Mouse (Mus musculus): ENCODE results near the gene Fbxo21.
A peak's percentile ranks its signal among the peaks of the same experiment; 100 is the strongest.

Gene Fbxo21

DNA sequence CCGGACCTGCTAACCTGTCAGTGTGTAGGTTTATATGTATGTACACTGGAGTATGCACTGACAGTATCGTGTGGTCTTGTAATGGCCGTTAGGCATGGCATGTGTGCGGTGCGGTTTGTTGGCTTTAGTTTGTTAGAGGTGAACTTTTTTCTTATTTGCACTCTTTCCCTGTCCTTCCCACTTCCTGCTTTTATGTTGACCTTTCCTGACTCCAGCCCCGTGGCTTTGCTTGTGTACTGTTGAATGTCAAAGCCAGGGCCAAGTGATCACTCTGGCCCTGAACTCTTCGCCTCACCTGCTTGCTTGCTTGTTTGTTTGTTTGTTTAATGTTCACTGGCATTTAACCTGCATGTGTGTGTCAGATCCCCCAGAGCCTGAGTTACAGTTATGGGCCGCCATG is 4.4 kb downstream of the Fbxo21 start:
- DNase-seq (ENCODE audit: extremely low spot score), result no peak

DNA sequence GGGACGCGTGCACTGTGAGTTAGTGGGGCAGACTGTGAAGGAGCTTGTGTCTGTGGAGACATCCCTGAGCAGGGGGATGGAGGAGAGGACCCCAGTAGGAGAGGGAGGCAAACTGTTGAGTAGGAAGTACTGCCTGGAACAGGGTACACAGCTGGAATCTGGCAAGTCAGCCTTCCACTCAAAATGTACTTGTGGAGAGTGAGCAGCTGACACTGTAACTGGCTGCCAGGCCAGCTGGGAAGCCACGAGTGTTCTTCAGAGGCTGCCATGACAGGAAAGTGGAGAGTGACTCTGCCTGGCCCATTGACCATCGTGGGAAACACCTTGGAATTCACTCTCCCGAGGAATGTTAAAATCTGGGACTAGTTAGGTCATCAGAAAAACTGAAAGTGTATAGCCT is 5.4 kb downstream of the Fbxo21 start:
- no peak for DNase-seq (ENCODE audit: extremely low spot score)

DNA sequence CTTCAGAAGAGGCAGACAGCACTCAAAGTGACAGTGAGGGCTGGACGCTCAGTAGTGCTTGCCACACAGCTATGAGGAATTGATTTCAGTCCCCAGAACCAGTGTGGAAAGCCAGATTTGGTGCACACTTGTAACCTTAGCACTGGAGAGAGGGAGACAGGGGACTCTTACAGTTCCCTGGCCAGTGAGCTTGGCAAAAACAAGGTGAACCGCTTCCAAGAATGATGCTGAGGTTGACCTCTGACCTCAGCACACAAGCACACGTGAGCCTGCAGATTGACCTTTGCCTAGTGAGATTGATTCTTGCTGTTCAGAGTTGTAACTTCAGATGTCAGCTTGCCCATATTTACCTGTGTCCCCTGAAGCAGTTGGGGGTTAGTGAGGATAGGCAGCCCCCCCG is 9.8 kb downstream of the Fbxo21 start:
- DNase-seq (ENCODE audit: extremely low spot score), result no peak

- DNase-seq (ENCODE audit: extremely low spot score), result no peak
Observed at GRCm38 (mm10) chr5:117987891-117988290, 11.4 kb downstream of the Fbxo21 start.

GRCm38 (mm10) chr5:117988367-117988766 is 11.8 kb downstream of the Fbxo21 start:
- no peak for DNase-seq (ENCODE audit: extremely low spot score)

DNA sequence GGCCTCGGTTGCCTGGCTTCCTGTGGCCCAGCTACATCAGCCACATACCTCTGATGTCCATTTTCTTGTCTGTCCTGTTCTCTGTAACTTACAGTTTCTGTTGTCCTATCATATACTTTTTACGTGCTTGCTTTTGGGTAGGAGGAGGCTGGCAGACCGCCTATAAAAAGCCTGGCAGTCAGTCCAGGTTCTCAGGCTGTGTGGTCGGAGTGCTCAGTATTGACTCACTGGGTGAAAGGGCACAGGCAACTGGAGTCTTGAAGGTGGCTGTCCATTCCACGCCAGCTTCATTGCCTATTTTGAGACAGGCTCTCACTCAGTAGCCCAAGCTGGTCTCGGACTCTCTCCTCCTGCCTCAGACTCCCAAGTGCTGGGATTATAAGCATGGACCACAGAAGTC is 13.2 kb downstream of the Fbxo21 start:
- no peak for DNase-seq (ENCODE audit: extremely low spot score)

GRCm38 (mm10) chr5:117990957-117991356 is 14.4 kb downstream of the Fbxo21 start:
- DNase-seq (ENCODE audit: extremely low spot score), result no peak

- DNase-seq (ENCODE audit: extremely low spot score), result no peak
Observed at GRCm38 (mm10) chr5:117993550-117993949, 17.0 kb downstream of the Fbxo21 start.

- DNase-seq (ENCODE audit: extremely low spot score), result no peak
Observed at GRCm38 (mm10) chr5:117995372-117995901, 18.9 kb downstream of the Fbxo21 start.

- DNase-seq (ENCODE audit: extremely low spot score), result no peak
Observed at GRCm38 (mm10) chr5:117995911-117996310, 19.4 kb downstream of the Fbxo21 start.

DNA sequence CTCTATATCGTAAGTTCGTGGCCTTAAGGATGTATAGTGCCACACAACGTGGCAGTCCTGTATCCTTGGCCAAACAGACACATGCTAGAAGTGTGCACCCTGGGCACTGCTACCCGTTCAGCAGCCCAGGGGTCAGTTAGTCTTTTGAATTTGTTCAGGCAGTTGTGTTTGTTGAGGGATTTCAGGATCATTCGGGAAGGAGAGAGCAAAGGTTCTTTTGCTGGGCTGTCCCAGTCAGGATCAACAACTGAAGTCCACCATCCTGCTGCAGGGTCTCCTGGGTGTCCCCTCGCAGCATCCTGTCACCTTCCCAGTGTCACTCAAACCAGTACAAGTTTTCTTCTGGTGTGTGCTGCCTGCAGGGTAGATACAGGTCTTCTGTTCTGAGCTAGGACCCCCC is 20.1 kb downstream of the Fbxo21 start:
- DNase-seq (ENCODE audit: extremely low spot score), result no peak

- DNase-seq (ENCODE audit: extremely low spot score), result no peak
Observed at GRCm38 (mm10) chr5:117997434-117997970, 21.0 kb downstream of the Fbxo21 start.

DNA sequence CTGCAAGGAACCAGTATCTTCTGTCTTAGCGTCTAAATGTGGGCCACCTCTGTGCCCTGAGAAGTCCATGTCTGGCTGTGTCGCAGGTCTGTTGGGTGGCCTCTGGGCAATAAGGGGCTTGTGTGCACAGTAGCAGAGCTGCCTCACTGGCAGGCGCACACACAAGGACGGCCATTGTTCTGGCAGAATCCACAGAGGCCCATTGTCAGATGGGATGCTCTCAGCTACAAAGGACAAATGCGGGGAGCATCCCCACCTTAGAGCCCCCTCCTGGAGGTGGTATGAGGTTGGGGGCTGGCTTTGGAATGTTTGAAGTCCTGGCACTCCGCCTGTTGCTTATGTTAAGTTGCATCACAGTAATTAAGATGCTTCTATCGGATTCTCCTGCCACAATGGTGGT is 22.5 kb downstream of the Fbxo21 start:
- DNase-seq (ENCODE audit: extremely low spot score), result no peak

DNA sequence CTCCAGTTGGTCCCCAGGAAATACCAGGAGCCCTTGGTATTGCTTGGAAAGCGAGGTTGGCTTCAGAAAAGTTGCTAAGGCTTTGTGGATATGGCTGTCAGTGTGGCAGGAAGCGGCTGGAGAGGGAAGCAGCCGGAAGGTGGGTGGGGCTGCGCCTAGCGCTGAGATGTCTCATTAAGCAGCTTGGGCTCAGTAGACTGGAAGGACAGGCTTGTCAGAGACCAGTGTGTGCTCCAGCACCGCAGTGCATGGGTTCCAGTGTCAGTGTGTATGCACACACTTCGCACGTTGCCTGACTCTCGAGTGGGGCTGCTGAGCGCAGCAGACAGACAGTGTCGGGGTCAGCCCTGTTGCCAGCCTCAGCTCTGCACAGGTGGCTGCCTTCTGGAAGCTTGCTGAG is 23.1 kb downstream of the Fbxo21 start:
- no peak for DNase-seq (ENCODE audit: extremely low spot score)

DNA sequence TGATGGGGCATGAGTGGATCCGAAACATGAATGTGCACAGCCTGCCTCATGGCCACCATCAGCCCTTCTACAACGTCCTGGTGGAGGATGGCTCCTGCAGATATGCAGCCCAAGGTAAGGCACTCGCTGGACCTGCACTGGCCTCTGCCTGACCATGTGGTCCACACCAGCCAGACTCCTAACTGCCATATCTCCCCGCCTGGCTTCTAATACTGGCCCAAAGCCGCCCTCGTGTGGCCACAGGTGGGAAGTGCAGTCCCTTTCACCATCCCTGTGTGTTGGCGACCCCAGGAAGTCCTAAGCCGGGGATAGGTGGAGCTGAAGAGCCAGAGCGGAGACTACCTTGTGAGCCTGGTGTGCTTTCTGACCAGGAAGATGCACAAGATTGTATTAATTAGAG is 25.5 kb downstream of the Fbxo21 start:
- peak; percentile 76 for DNase-seq (ENCODE audit: extremely low spot score)

DNA sequence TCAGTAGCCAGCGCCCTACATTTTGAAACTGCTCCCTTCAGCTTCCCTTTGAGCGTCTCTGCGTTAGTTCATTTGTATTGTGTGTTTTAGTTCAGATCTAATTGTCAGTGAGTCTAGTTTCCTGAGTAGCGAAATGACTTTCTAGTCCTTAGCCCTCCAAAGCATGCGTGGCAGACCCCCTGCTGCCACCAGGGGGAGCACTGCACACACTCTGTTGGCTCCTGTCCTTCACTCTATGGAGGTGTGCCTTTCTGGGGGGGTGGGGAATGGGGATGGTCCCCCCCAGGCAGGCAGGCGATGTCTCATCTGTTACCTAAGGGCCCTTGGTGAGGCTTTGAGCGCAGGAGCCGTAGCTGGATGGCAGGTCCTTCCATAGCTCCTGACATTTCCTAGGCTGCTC is 28.1 kb downstream of the Fbxo21 start:
- no peak for DNase-seq (ENCODE audit: extremely low spot score)

GRCm38 (mm10) chr5:118005728-118006127 is 29.2 kb downstream of the Fbxo21 start:
- no peak for DNase-seq (ENCODE audit: extremely low spot score)

DNA sequence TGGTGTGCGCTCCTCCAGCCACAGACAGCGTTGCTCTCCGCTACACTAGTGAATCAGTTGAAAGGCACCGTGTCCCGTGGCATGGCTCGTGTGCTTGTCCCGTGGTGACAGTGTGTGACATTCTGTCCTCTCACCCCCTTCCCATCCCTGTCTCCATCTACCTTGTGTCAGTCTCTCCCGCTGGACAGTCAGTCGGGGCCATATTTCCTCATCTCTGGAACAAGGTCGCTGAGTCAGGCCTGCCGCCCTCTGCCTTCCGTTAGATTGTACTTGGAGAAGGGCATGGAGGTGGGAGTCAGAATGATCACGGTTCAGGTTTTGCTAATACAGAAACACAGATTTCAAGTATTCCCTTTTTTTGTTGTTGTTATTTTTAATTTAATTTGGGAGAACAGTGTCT is 31.8 kb downstream of the Fbxo21 start:
- DNase-seq (ENCODE audit: extremely low spot score), result no peak

GRCm38 (mm10) chr5:118010872-118011271 is 34.3 kb downstream of the Fbxo21 start:
- DNase-seq (ENCODE audit: extremely low spot score), result no peak

GRCm38 (mm10) chr5:118011796-118012195 is 35.3 kb downstream of the Fbxo21 start:
- DNase-seq (ENCODE audit: extremely low spot score), result no peak

DNA sequence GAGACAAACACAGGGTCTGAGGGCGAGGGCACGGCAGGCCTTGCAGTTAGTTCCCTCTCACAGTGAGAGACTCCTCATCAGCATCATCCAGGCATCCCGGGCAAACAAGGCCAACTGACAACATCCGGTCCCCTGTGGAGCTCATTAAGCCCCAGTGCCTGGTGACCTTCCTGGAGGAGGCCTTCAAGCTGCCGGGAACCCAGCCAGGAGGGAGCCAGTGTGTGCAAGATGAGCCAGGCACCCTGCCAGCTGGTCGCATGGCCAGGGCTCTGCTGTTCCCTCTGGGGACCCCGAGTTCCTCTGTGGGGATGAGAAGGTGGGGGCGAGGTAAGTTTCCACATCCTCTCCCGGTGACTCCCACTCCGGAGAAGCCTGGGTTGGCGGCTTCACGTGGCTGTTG is 38.5 kb downstream of the Fbxo21 start:
- no peak for DNase-seq (ENCODE audit: extremely low spot score)

DNA sequence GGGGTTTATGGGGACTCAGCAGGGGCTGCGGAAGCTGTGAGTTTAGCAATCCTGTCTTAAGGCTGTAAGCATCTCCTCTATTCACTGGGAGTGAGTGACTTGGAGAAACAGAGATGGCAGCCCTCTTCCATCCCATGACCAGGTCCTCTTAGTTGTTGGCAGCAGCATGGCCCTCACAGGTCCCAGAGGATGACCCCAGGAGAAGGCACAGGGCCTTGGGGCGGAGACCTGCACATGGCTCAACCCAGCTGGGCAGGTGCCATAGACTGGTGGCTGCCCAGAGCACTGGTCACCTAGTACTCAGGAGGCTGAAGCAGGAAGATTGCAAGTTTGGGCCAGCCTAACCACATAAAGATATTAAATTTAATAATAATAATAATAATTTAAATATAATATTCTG is 39.1 kb downstream of the Fbxo21 start:
- no peak for DNase-seq (ENCODE audit: extremely low spot score)

GRCm38 (mm10) chr5:118017527-118017926 is 41.0 kb downstream of the Fbxo21 start:
- no peak for DNase-seq (ENCODE audit: extremely low spot score)

DNA sequence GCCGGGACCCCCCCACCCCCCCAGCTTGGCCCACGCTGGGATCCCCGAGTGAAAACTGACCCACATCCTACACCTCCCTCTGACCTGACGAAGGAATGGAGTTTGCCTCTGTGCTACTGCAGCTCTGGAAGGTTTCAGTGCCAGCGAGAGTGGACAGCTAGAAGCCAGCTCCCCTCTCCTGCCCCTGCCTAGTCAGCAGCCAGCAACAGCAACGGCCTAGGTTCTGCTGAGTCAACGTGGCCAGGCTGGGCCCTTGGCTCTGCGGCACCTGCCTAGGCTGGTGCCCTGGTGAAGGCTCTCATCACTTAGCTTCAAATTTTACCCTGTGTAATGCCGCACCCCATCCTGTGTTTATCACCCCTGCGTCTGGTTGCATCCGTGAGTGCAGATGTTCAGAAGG is 43.4 kb downstream of the Fbxo21 start:
- DNase-seq (ENCODE audit: extremely low spot score), result no peak

All from embryo, embryonic 9.5 days (tissue).